Mouse (Mus musculus): ENCODE measurements around the gene Sumf2. TPM values are rescaled to one million over a fixed set of nuclear protein-coding genes. Genes with fewer than 3 reads are reported as not detected.

The Sumf2 gene
- polyA plus RNA-seq, 1 experiment from 2014 or later, result 45.3 TPM

GRCm38 (mm10) chr5:129909591-129909990 is 62.8 kb downstream of the Sumf2 start:
- 86% methylated on average over 7 of the region's 7 CpGs for WGBS

More at GRCm38 (mm10) chr5:129909591-129909990, 62.8 kb downstream of the Sumf2 start:
- no peak overlapping the region for H3K9ac ChIP-seq (replicated peaks; ENCODE audit: low read depth, low read length)
- H3K36me3 ChIP-seq (ENCODE audit: control insufficient read depth, insufficient read depth, low read length), result no peaks in the 10 kb centered on the region
- no peak overlapping the region for H3K4me3 ChIP-seq (ENCODE audit: low read depth, low read length)
- H3K27me3 ChIP-seq (ENCODE audit: control insufficient read depth, insufficient read depth, low read length), result no peaks in the 10 kb centered on the region
- H3K4me2 ChIP-seq (replicated peaks; ENCODE audit: low read depth, low read length), result no peak overlapping the region
- H3K9me3 ChIP-seq (ENCODE audit: control insufficient read depth, low read depth, low read length), result no peaks in the 10 kb centered on the region
- H3K4me1 ChIP-seq (ENCODE audit: control insufficient read depth, insufficient read depth, low read length), result no peaks in the 10 kb centered on the region
- ATAC-seq (ENCODE audit: insufficient number of reproducible peaks, insufficient read depth, low FRiP score, low read depth), result no peak
- no peak overlapping the region for H3K27ac ChIP-seq (ENCODE audit: low read length)

Other genes starting within 250 kb of the Sumf2 start
- gene Zfp11, start 176.9 kb upstream of the Sumf2 start, polyA plus RNA-seq (2014; fragmentation: Nextera tagmentation; extraction: Ambion mirVana), result 4.7 and 5.8 TPM in 2 replicates
- gene Sept14, start 138.5 kb upstream of the Sumf2 start, polyA plus RNA-seq (2014; fragmentation: Nextera tagmentation; extraction: Ambion mirVana), result not detected in 2 replicates
- 194 and 206 TPM in 2 replicates for gene Mrps17, start 131.5 kb upstream of the Sumf2 start, polyA plus RNA-seq (2014; fragmentation: Nextera tagmentation; extraction: Ambion mirVana)
- 98.4 and 103 TPM in 2 replicates for gene Nipsnap2, start 121.9 kb upstream of the Sumf2 start, polyA plus RNA-seq (2014; fragmentation: Nextera tagmentation; extraction: Ambion mirVana)
- gene Psph, start 59.5 kb upstream of the Sumf2 start, polyA plus RNA-seq (2014; fragmentation: Nextera tagmentation; extraction: Ambion mirVana), result 36.4 and 37.0 TPM in 2 replicates
- 795 and 869 TPM in 2 replicates for gene Chchd2, start 40.5 kb downstream of the Sumf2 start, polyA plus RNA-seq (2014; fragmentation: Nextera tagmentation; extraction: Ambion mirVana)
- gene Zbed5, start 48.7 kb downstream of the Sumf2 start, polyA plus RNA-seq (2014; fragmentation: Nextera tagmentation; extraction: Ambion mirVana), result 5.7 and 6.1 TPM in 2 replicates
- gene Phkg1, start 51.6 kb downstream of the Sumf2 start, polyA plus RNA-seq (2014; fragmentation: Nextera tagmentation; extraction: Ambion mirVana), result not detected in 2 replicates
- gene Nupr1l, start 61.6 kb downstream of the Sumf2 start, polyA plus RNA-seq (2014; fragmentation: Nextera tagmentation; extraction: Ambion mirVana), result 2.2 and 3.1 TPM in 2 replicates
- 16.2 and 19.1 TPM in 2 replicates for gene Vkorc1l1, start 95.0 kb downstream of the Sumf2 start, polyA plus RNA-seq (2014; fragmentation: Nextera tagmentation; extraction: Ambion mirVana)
- gene Gusb, start 156.1 kb downstream of the Sumf2 start, polyA plus RNA-seq (2014; fragmentation: Nextera tagmentation; extraction: Ambion mirVana), result 71.4 and 74.7 TPM in 2 replicates
- gene Asl, start 182.3 kb downstream of the Sumf2 start, polyA plus RNA-seq (2014; fragmentation: Nextera tagmentation; extraction: Ambion mirVana), result 35.1 TPM in 2 replicates
- gene Crcp, start 182.3 kb downstream of the Sumf2 start, polyA plus RNA-seq (2014; fragmentation: Nextera tagmentation; extraction: Ambion mirVana), result 20.0 and 24.2 TPM in 2 replicates
- 82.7 and 87.3 TPM in 2 replicates for gene Tpst1, start 226.3 kb downstream of the Sumf2 start, polyA plus RNA-seq (2014; fragmentation: Nextera tagmentation; extraction: Ambion mirVana)